Mouse (Mus musculus): ENCODE results near the gene Tgfb2.

GRCm38 (mm10) chr1:186575074-186575473 is 130.7 kb downstream of the Tgfb2 start:
- no peak for TF ChIP-seq ZC3H11A (IDR thresholded peaks at IDR 0.05; ENCODE audit: borderline replicate concordance, low read depth, low read length)
- no peak for TF ChIP-seq HCFC1 (IDR thresholded peaks at IDR 0.05; ENCODE audit: borderline replicate concordance, insufficient read depth, low read length)
- TF ChIP-seq MAFK (IDR thresholded peaks at IDR 0.05; ENCODE audit: insufficient read depth, low read depth, low read length) = no peak
- no peak for TF ChIP-seq CHD2 (IDR thresholded peaks at IDR 0.05; ENCODE audit: low read depth, low read length)

Measured in ES-E14 (cell line).